Mouse (Mus musculus): Measurements from ENCODE around the gene Mark3.

DNA sequence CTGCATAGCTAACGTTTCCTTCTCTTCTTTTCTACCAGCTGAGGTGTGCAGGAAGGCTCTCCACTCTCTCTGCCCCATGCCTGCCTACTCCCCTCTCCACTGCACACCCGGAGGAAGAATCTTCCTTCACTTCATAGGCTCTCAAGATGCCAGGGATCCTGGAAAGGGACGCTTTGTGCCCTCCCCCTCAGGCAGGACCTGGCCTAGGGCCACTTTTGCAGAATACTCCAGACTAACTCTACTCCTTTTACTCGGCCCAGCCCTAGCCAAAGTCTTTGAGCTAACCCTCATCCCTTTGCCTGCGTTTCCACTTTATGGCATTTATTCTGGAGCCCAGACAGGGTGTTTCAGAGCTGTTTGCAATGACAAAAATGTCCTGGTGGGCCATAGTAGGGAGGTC, 103.1 kb downstream of the Mark3 start:
- TF ChIP-seq EP300 (IDR thresholded peaks at IDR 0.05; ENCODE audit: low read length) (no peak), ZKSCAN1 (IDR thresholded peaks at IDR 0.05; ENCODE audit: borderline replicate concordance, low read depth, low read length) (no peak), POLR2AphosphoS2 (IDR thresholded peaks at IDR 0.05; ENCODE audit: low read depth, low read length) (no peak), POLR2A (IDR thresholded peaks at IDR 0.05; ENCODE audit: low read depth, low read length) (no peak), CTCF (conservative IDR thresholded peaks at IDR 0.05 in 1 of 2, IDR thresholded peaks at IDR 0.05 in 1 of 2; ENCODE audit: low read depth in 2 of 2, low read length in 2 of 2) (no peak), UBTF (IDR thresholded peaks at IDR 0.05; ENCODE audit: low read depth, low read length) (no peak), RAD21 (IDR thresholded peaks at IDR 0.05; ENCODE audit: low read depth, low read length) (no peak), USF1 (IDR thresholded peaks at IDR 0.05; ENCODE audit: low read depth, low read length) (no peak), JUND (conservative IDR thresholded peaks at IDR 0.05; ENCODE audit: low read depth, low read length) (no peak), E2F4 (IDR thresholded peaks at IDR 0.05; ENCODE audit: insufficient replicate concordance, low read depth, low read length) (no peak), KAT2A (IDR thresholded peaks at IDR 0.05; ENCODE audit: insufficient replicate concordance, low read length) (no peak), HCFC1 (IDR thresholded peaks at IDR 0.05; ENCODE audit: low read depth, low read length) (no peak), MAFK (IDR thresholded peaks at IDR 0.05; ENCODE audit: insufficient replicate concordance, low read length) (no peak)
